Mouse (Mus musculus) frontal cortex, postnatal 14 days (tissue): ENCODE results near the gene Srf.
A peak's percentile ranks its signal among the peaks of the same experiment; 100 is the strongest.

ENCODE experiments used
- DNase-seq, 2 experiments: peaks; one replicate each; pipeline ENCODE4 v3.0.0; 2022; ENCODE audit warnings: low spot score in 2 of 2

The Srf gene

GRCm38 (mm10) chr17:46554977-46555672 is 850 bp downstream of the Srf start:
- DNase-seq = peak; percentile 36 to 46

GRCm38 (mm10) chr17:46554646-46554976 is 1.4 kb downstream of the Srf start:
- no peak for DNase-seq

DNA sequence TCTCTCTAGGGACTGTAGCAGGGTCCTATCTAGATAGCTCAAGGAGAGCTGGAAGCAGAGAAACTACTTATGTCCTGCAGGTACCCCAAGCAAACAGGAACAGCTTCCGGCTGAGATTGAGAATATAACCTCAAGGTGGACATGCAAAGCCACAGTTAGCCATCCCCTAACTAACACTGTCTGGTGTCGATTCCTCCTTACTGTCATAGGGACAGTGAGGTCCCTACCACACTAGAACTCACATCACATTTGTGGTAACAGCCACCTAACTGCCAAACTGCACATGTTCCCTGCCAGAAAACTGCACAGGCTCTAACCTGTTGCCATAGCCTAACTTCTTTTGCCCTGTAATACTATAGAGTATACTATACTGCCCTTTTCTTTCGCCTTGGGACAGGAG is 2.0 kb downstream of the Srf start:
- no peak for DNase-seq

- no peak for DNase-seq
These were observed 2.5 kb downstream of the Srf start for GRCm38 (mm10) chr17:46553469-46553868.

- peak; percentile 82 to 87 for DNase-seq
These were observed 3.0 kb downstream of the Srf start for GRCm38 (mm10) chr17:46552841-46553423.

DNA sequence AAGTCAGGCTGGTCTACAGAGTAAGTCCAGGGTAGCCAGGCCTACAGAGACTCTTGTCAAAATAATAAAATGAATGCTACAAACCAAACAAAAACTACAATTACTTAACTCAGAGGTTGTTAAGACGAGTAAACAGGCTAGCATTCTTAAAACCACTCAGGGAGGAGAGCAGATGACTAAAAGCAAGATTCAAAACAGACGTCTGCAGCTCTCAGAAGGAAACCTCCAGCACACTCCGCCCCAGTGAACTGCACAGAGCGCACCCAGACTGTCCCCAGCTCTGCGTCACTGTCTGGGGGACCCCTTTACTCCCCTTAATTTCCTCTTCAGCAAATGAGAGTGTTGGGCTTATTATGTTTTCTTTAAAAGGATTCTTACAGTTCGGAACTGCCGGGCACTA is 3.8 kb downstream of the Srf start:
- no peak for DNase-seq

GRCm38 (mm10) chr17:46551369-46551768 is 4.6 kb downstream of the Srf start:
- DNase-seq = no peak

DNA sequence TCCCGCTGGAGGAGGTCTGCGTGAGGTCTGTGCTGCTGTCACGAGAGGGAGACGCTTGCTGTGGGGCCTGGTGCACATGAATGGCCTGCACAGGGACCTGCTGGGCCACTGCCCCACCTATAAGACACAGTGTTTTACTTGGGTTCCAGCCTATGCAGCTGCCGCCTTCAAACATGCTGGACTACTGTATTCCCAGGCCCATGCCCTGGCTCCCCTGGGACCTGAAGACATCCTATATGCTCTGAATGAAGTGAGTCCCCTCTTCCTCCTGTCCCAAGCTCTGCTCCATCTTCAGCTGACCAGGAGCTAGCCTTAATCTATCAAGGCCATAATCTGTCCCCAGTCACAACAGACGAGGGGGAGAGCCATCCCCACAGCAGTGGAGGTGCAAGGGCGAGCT is 5.1 kb downstream of the Srf start:
- no peak for DNase-seq

- no peak for DNase-seq
These were observed 6.3 kb downstream of the Srf start for GRCm38 (mm10) chr17:46549642-46550041.

DNA sequence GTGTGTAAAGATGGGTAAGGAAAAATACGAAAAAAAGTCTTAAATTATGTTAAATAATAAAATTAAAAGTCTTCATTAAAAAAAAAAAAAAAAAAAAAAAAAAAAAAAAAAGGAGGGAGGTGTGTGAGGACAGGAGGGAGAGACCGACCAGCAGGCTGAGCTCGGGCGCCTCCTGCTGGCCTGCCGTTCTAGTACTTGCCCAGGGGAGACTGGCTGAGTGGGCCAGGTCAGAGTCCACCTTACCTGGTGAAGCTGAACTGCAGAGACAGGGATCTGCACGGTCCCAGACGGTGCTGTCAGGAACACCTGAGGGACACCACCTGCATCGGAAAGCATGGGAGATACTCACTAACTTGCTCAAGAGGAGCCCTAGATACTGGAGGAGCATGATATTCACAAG is 6.8 kb downstream of the Srf start:
- DNase-seq = no peak

GRCm38 (mm10) chr17:46548741-46549140 is 7.2 kb downstream of the Srf start:
- no peak for DNase-seq

DNA sequence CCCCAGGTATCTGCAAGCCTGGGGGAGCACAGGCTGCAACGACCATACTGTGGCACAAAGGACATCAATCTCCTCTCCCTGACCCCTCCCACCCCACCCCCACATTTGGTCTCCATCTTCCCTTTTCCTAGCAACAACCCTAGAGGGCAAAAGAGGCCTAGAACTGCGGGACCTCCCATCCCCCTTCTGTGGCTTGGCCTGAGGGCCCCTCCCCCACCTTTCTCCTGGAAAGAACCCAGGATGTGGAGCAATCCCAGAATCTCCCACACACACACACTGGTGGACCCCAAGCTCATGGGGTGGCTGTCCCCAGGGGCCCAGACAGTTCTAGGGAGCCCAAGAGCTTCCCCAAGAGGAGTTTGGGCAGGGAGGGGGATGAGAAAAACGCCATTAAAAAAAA is 8.1 kb downstream of the Srf start:
- DNase-seq = no peak

DNA sequence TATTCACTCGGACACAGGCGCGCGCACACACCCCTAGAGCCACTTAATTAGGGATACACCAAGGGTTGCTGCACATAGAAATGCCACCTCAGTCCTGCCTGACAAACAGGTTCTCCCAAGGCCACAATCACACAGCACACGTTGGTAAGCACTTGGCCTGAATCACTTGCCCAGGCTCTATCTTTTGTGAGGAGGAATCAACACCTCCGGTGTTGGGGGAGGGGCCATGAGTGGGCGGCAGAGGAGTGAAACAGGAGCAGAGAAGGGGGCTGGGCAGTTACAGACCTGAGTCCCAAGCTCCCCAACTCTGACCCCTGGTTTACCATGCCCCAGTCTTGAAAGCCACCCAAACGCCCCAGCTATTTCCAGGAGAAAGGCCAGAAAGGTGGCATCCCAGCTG is 9.0 kb downstream of the Srf start:
- DNase-seq = no peak

GRCm38 (mm10) chr17:46546591-46546990 is 9.4 kb downstream of the Srf start:
- DNase-seq = no peak

GRCm38 (mm10) chr17:46545813-46546564 is 10.0 kb downstream of the Srf start, which contains the start of gene Cul9:
Gene Cul9 (minus strand): TSS chr17:46546388.
- peak; percentile 81 to 85 for DNase-seq

GRCm38 (mm10) chr17:46543661-46544060 is 12.3 kb downstream of the Srf start:
- no peak for DNase-seq

GRCm38 (mm10) chr17:46525579-46526307 is 30.2 kb downstream of the Srf start:
- peak in 1 of 2 experiments; percentile 46 for DNase-seq

GRCm38 (mm10) chr17:46525065-46525464 is 30.9 kb downstream of the Srf start:
- DNase-seq = no peak

GRCm38 (mm10) chr17:46521963-46522668 is 33.9 kb downstream of the Srf start:
- DNase-seq = no peak

GRCm38 (mm10) chr17:46521174-46521573 is 34.8 kb downstream of the Srf start:
- no peak for DNase-seq

DNA sequence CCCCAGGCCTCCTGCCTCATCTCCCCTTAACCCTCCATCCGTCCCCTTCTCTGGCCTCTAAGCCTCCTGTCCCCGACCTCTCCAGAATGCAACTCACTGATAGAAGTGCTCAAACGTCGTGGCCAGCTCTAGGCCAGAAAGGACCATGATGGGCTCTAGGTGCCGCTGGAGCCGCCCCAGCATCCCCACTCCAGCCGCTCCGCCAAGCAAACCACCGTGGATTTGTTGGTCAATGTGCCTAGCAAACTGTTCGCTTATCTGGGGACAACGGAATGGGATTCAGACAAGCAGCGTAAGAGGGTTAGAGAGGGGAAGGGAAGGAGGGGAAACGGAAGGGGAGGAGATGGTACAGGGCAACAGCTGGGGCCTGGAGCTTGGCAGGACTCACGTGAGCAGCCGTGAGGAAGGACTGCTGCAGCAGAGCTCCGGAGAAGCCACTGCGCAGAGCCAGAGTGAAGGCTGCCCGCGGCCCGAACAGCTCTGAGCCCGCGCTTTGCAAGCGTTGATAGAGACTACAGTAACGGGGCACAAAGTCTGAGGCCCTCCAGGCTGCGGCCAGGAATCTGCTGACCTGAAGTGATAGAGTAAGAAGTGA is 35.5 kb downstream of the Srf start:
- DNase-seq = no peak
